In genomic region chr7:30219293-30220007, GRCm38 (mm10) we compare ENCODE assay signal across 8 mouse cellular contexts. TPM values are rescaled to one million over a fixed set of nuclear protein-coding genes. Genes with fewer than 3 reads are reported as not detected.
DNase-seq lines count a peak whose midpoint lies in the region; ATAC-seq lines count a peak whose summit lies in the region.

No protein-coding gene starts in this region.

- H3K27ac ChIP-seq in heart, embryonic 10.5 days = peak overlapping the region; percentile 89
- H3K27ac ChIP-seq in lung, embryonic 15.5 days = peak overlapping the region; percentile 51
- H3K27ac ChIP-seq in neural tube, embryonic 15.5 days (replicated peaks) = peak overlapping the region; percentile 76

- no peaks in the 10 kb centered on the region; the same call in 1 of the 2 replicates for H3K9me3 ChIP-seq in heart, embryonic 10.5 days
- no peaks in the 10 kb centered on the region for H3K9me3 ChIP-seq in lung, embryonic 15.5 days
- H3K9me3 ChIP-seq in neural tube, embryonic 15.5 days (replicated peaks) = no peaks in the 10 kb centered on the region

- DNase-seq in left cerebral cortex, postnatal 14 days (ENCODE audit: low spot score in 2 of 2) = peak; percentile 38 to 46
- DNase-seq in left cerebral cortex, postnatal 10 days (ENCODE audit: extremely low spot score in 1 of 2, low spot score in 2 of 2) = no peak
- DNase-seq in cerebellum, postnatal 25 days = peak; percentile 62 to 74
- peak; percentile 83 for DNase-seq in heart, embryonic 10.5 days (ENCODE audit: low spot score)
- DNase-seq in kidney, adult 8-10 months = peak; percentile 70 to 76
- no peak for DNase-seq in MN1 (ENCODE audit: low spot score)

- H3K4me1 ChIP-seq in heart, embryonic 10.5 days = peaks cover 15% of the 10 kb centered on the region; the same call in 1 of the 2 replicates
- peaks cover 6% of the 10 kb centered on the region; the same call in 1 of the 2 replicates for H3K4me1 ChIP-seq in lung, embryonic 15.5 days
- H3K4me1 ChIP-seq in neural tube, embryonic 15.5 days = peaks cover 20% of the 10 kb centered on the region

- H3K27me3 ChIP-seq in heart, embryonic 10.5 days (ENCODE audit: insufficient read depth, poor library complexity, severe bottlenecking) = no peaks in the 10 kb centered on the region
- no peaks in the 10 kb centered on the region for H3K27me3 ChIP-seq in lung, embryonic 15.5 days
- H3K27me3 ChIP-seq in neural tube, embryonic 15.5 days (replicated peaks) = no peaks in the 10 kb centered on the region

- intact Hi-C loops in left cerebral cortex, postnatal 14 days (cut with DNase I) = loop anchor here (5.0 kb wide), 1 partner anchor 37 kb away; the partner anchor contains the start of gene Cox7a1
- intact Hi-C loops in left cerebral cortex, postnatal 10 days (cut with DNase I) = loop anchor here (5.0 kb wide), 1 partner anchor 37 kb away; the partner anchor contains the start of gene Cox7a1

- peaks cover 23% of the 10 kb centered on the region for H3K36me3 ChIP-seq in heart, embryonic 10.5 days
- H3K36me3 ChIP-seq in lung, embryonic 15.5 days = peaks cover 17% of the 10 kb centered on the region
- H3K36me3 ChIP-seq in neural tube, embryonic 15.5 days = peaks cover 13% of the 10 kb centered on the region

- ATAC-seq in lung, embryonic 15.5 days (ENCODE audit: borderline replicate concordance, extremely low read depth, low FRiP score, low TSS enrichment) = peak; percentile 62; the same call in 1 of the 2 replicates
- ATAC-seq in neural tube, embryonic 15.5 days (ENCODE audit: low FRiP score) = peak; percentile 60

- WGBS in heart, embryonic 10.5 days = 3% methylated on average over 16 of the region's 16 CpGs
- WGBS in lung, embryonic 15.5 days = 3% methylated on average over 16 of the region's 16 CpGs
- WGBS in neural tube, embryonic 15.5 days = 4% methylated on average over 16 of the region's 16 CpGs

- H3K9ac ChIP-seq in lung, embryonic 15.5 days = peak overlapping the region; percentile 59
- H3K9ac ChIP-seq in neural tube, embryonic 15.5 days (replicated peaks) = peak overlapping the region; percentile 57

- H3K4me3 ChIP-seq in heart, embryonic 10.5 days = peak overlapping the region; percentile 67
- H3K4me3 ChIP-seq in lung, embryonic 15.5 days = peak overlapping the region; percentile 50
- peak overlapping the region; percentile 44 for H3K4me3 ChIP-seq in neural tube, embryonic 15.5 days (replicated peaks)

- H3K4me2 ChIP-seq in lung, embryonic 15.5 days = peak overlapping the region; percentile 94
- peak overlapping the region; percentile 85 for H3K4me2 ChIP-seq in neural tube, embryonic 15.5 days

RNA-seq across cellular contexts. Expression of gene Polr2i, which starts 12.3 kb away (rescaled TPM):
- total RNA-seq in left cerebral cortex, postnatal 14 days (2021) = 10 to 100 TPM; 55.8 to 59.8 TPM
- 10 to 100 TPM; 72.1 to 73.3 TPM for total RNA-seq in left cerebral cortex, postnatal 10 days (2021)
- polyA plus RNA-seq in heart, embryonic 10.5 days (2016; fragmentation: Nextera tagmentation; extraction: Ambion mirVana) = 122 and 127 TPM in 2 replicates
- polyA plus RNA-seq in lung, embryonic 15.5 days (2015; fragmentation: Nextera tagmentation; extraction: Ambion mirVana) = 148 and 156 TPM in 2 replicates
- 165 and 194 TPM in 2 replicates for polyA plus RNA-seq in neural tube, embryonic 15.5 days (2015; fragmentation: Nextera tagmentation; extraction: Ambion mirVana)

RNA-seq across cellular contexts. Expression of gene Tbcb, which starts 12.6 kb away (rescaled TPM):
- 100 to 1,000 TPM; 149 to 153 TPM for total RNA-seq in left cerebral cortex, postnatal 14 days (2021)
- total RNA-seq in left cerebral cortex, postnatal 10 days (2021) = 100 to 1,000 TPM; 176 to 206 TPM
- 212 and 246 TPM in 2 replicates for polyA plus RNA-seq in heart, embryonic 10.5 days (2016; fragmentation: Nextera tagmentation; extraction: Ambion mirVana)
- polyA plus RNA-seq in lung, embryonic 15.5 days (2015; fragmentation: Nextera tagmentation; extraction: Ambion mirVana) = 168 and 180 TPM in 2 replicates
- polyA plus RNA-seq in neural tube, embryonic 15.5 days (2015; fragmentation: Nextera tagmentation; extraction: Ambion mirVana) = 405 and 478 TPM in 2 replicates

RNA-seq across cellular contexts. Expression of gene Ovol3, which starts 16.1 kb away (rescaled TPM):
- total RNA-seq in left cerebral cortex, postnatal 14 days (2021) = not detected
- not detected for total RNA-seq in left cerebral cortex, postnatal 10 days (2021)
- not detected in 2 replicates for polyA plus RNA-seq in heart, embryonic 10.5 days (2016; fragmentation: Nextera tagmentation; extraction: Ambion mirVana)
- not detected in 2 replicates for polyA plus RNA-seq in lung, embryonic 15.5 days (2015; fragmentation: Nextera tagmentation; extraction: Ambion mirVana)
- polyA plus RNA-seq in neural tube, embryonic 15.5 days (2015; fragmentation: Nextera tagmentation; extraction: Ambion mirVana) = 0.26 TPM in 1 of 2 replicates, not detected in the other

RNA-seq across cellular contexts. Expression of gene Capns1, which starts 20.8 kb away (rescaled TPM):
- total RNA-seq in left cerebral cortex, postnatal 14 days (2021) = 100 to 1,000 TPM; 194 to 196 TPM
- 100 to 1,000 TPM; 204 TPM for total RNA-seq in left cerebral cortex, postnatal 10 days (2021)
- polyA plus RNA-seq in heart, embryonic 10.5 days (2016; fragmentation: Nextera tagmentation; extraction: Ambion mirVana) = 76.6 and 84.1 TPM in 2 replicates
- polyA plus RNA-seq in lung, embryonic 15.5 days (2015; fragmentation: Nextera tagmentation; extraction: Ambion mirVana) = 97.0 and 104 TPM in 2 replicates
- 88.7 and 88.9 TPM in 2 replicates for polyA plus RNA-seq in neural tube, embryonic 15.5 days (2015; fragmentation: Nextera tagmentation; extraction: Ambion mirVana)

RNA-seq across cellular contexts. Expression of gene Cox7a1, which starts 35.5 kb away (rescaled TPM):
- 1 to 10 TPM; 3.4 to 4.9 TPM for total RNA-seq in left cerebral cortex, postnatal 14 days (2021)
- 1 to 10 TPM; 3.6 to 4.1 TPM for total RNA-seq in left cerebral cortex, postnatal 10 days (2021)
- polyA plus RNA-seq in heart, embryonic 10.5 days (2016; fragmentation: Nextera tagmentation; extraction: Ambion mirVana) = 163 and 277 TPM in 2 replicates
- 17.7 and 18.9 TPM in 2 replicates for polyA plus RNA-seq in lung, embryonic 15.5 days (2015; fragmentation: Nextera tagmentation; extraction: Ambion mirVana)
- 5.7 and 5.9 TPM in 2 replicates for polyA plus RNA-seq in neural tube, embryonic 15.5 days (2015; fragmentation: Nextera tagmentation; extraction: Ambion mirVana)

Comparison
In these comparisons a context has a peak if more than half of its experiments do, and no peak if none do; other contexts are left out.
1. DNase-seq: peak in left cerebral cortex, postnatal 14 days (2 of 2), cerebellum, postnatal 25 days (2 of 2), heart, embryonic 10.5 days (single experiment) and kidney, adult 8-10 months (2 of 2); none in left cerebral cortex, postnatal 10 days (0 of 2) and MN1 (single experiment).
2. Peak in every context shown above with its lines, with median percentiles within 50 percentile points of each other: H3K27ac ChIP-seq and H3K4me3 ChIP-seq.